Mouse (Mus musculus) myocyte (in vitro differentiated cells): ENCODE results near the gene Kif26b. TPM values are rescaled to one million over a fixed set of nuclear protein-coding genes. Genes with fewer than 3 reads are reported as not detected.

Source experiments
- H3K27me3 ChIP-seq: one replicate; pipeline ENCODE4 v1.6.1; 2011; ENCODE audit not compliant: control insufficient read depth, insufficient read depth, insufficient read length
- H3K36me3 ChIP-seq: one replicate; pipeline ENCODE4 v1.6.1; 2011; ENCODE audit not compliant: control insufficient read depth, insufficient read depth
- H3K4me2 ChIP-seq: one replicate; pipeline ENCODE4 v1.6.1; 2011; ENCODE audit warnings: low read depth, control low read depth
- H3K4me3 ChIP-seq: one replicate; pipeline ENCODE4 v1.5.1; 2011; ENCODE audit warnings: mild to moderate bottlenecking, control low read depth, moderate library complexity
- H3K79me2 ChIP-seq: one replicate; pipeline ENCODE4 v1.6.1; 2011; ENCODE audit not compliant: control insufficient read depth, insufficient read depth
- H3ac ChIP-seq: one replicate; pipeline ENCODE4 v1.6.1; 2011; ENCODE audit not compliant: control insufficient read depth, insufficient read length
- CEBPB ChIP-seq: IDR thresholded peaks from 2 replicates; pipeline ENCODE4 v1.6.1; 2011; ENCODE audit warnings: mild to moderate bottlenecking, moderate library complexity; ENCODE audit not compliant: poor library complexity, insufficient read depth, severe bottlenecking
- E2F4 ChIP-seq: IDR thresholded peaks from one replicate; pipeline ENCODE4 v1.6.1; 2011; ENCODE audit warnings: mild to moderate bottlenecking, control low read depth, moderate library complexity; ENCODE audit not compliant: insufficient read depth
- MAX ChIP-seq: IDR thresholded peaks from one replicate; pipeline ENCODE4 v1.6.1; 2011; ENCODE audit warnings: low read depth, mild to moderate bottlenecking, control low read depth
- MYOD1 ChIP-seq, 3 experiments: IDR thresholded peaks; one replicate each; pipeline ENCODE4 v1.6.1; 2011; ENCODE audit warnings: control low read depth in 2 of 3, low read depth in 2 of 3, mild to moderate bottlenecking in 2 of 3, moderate library complexity in 1 of 3; ENCODE audit not compliant: insufficient read length in 2 of 3, control insufficient read depth in 1 of 3
- MYOG ChIP-seq, 3 experiments: IDR thresholded peaks; one replicate each; pipeline ENCODE4 v1.6.1; 2011; ENCODE audit warnings: control low read depth in 2 of 3, low read depth in 2 of 3, mild to moderate bottlenecking in 2 of 3; ENCODE audit not compliant: insufficient read length in 2 of 3, control insufficient read depth in 1 of 3, insufficient read depth in 1 of 3
- POLR2A ChIP-seq: IDR thresholded peaks from one replicate; pipeline ENCODE4 v1.6.1; 2011; ENCODE audit warnings: low read depth, mild to moderate bottlenecking, control low read depth, moderate library complexity; ENCODE audit not compliant: insufficient read length
- POLR2AphosphoS2 ChIP-seq: IDR thresholded peaks from one replicate; pipeline ENCODE4 v1.6.1; 2011; ENCODE audit warnings: low read depth, control low read depth; ENCODE audit not compliant: insufficient read length
- REST ChIP-seq: IDR thresholded peaks from one replicate; pipeline ENCODE4 v1.6.1; 2011; ENCODE audit warnings: mild to moderate bottlenecking, control low read depth, moderate library complexity; ENCODE audit not compliant: insufficient read depth, insufficient read length
- SRF ChIP-seq: IDR thresholded peaks from one replicate; pipeline ENCODE4 v1.6.1; 2011; ENCODE audit warnings: low read depth; ENCODE audit not compliant: control insufficient read depth, insufficient read length
- TCF12 ChIP-seq: IDR thresholded peaks from one replicate; pipeline ENCODE4 v1.6.1; 2011; ENCODE audit warnings: mild to moderate bottlenecking, control low read depth; ENCODE audit not compliant: poor library complexity, insufficient read depth, severe bottlenecking
- TCF3 ChIP-seq: IDR thresholded peaks from one replicate; pipeline ENCODE4 v1.6.1; 2011; ENCODE audit warnings: low read depth, control low read depth; ENCODE audit not compliant: insufficient read length
- USF1 ChIP-seq: IDR thresholded peaks from one replicate; pipeline ENCODE4 v1.6.1; 2011; ENCODE audit warnings: low read depth, mild to moderate bottlenecking, control low read depth, moderate library complexity
- polyA plus RNA-seq: library from polyadenylated mRNA; unstranded; fragments of >200 nt; fragmentation: generic; extraction: Trizol; gene quantifications from one replicate; pipeline ENCODE4 v1.2.1, GENCODE M21; 2012; ENCODE audit warnings: missing spikeins

Kif26b gene
- polyA plus RNA-seq, 1 experiment = 5.9 TPM

GRCm38 (mm10) chr1:178506938-178507337 is 22.0 kb upstream of the Kif26b start:
- Histone ChIP-seq H3K4me2 (no peak overlapping the region), H3ac (no peak overlapping the region)

GRCm38 (mm10) chr1:178512323-178513031 is 16.4 kb upstream of the Kif26b start:
- no peak for TF ChIP-seq TCF3
- Histone ChIP-seq H3K79me2 (no peaks in the 10 kb centered on the region), H3K4me2 (no peak overlapping the region), H3K36me3 (no peaks in the 10 kb centered on the region), H3K27me3 (no peaks in the 10 kb centered on the region), H3K4me3 (no peak overlapping the region), H3ac (no peak overlapping the region)

More at GRCm38 (mm10) chr1:178506938-178507337, 22.0 kb upstream of the Kif26b start:
- TF ChIP-seq SRF = no peak
- no peak for TF ChIP-seq E2F4
- TF ChIP-seq MAX = no peak
- no peak for TF ChIP-seq USF1
- no peak for TF ChIP-seq MYOD1 (IDR thresholded peaks at IDR 0.05; ENCODE audit: control insufficient read depth in 1 of 3, insufficient read length in 2 of 3, low read depth in 2 of 3)
- TF ChIP-seq MYOG (IDR thresholded peaks at IDR 0.05; ENCODE audit: control insufficient read depth in 1 of 3, insufficient read depth in 1 of 3, insufficient read length in 2 of 3, low read depth in 2 of 3) = no peak
- no peak for TF ChIP-seq POLR2AphosphoS2
- TF ChIP-seq TCF3 = no peak
- TF ChIP-seq REST = no peak
- no peak for TF ChIP-seq CEBPB
- TF ChIP-seq POLR2A = no peak
- TF ChIP-seq TCF12 = no peak
- Histone ChIP-seq H3K27me3 (peaks cover 4% of the 10 kb centered on the region), H3K36me3 (no peaks in the 10 kb centered on the region), H3K79me2 (no peaks in the 10 kb centered on the region), H3K4me3 (no peak overlapping the region)

DNA sequence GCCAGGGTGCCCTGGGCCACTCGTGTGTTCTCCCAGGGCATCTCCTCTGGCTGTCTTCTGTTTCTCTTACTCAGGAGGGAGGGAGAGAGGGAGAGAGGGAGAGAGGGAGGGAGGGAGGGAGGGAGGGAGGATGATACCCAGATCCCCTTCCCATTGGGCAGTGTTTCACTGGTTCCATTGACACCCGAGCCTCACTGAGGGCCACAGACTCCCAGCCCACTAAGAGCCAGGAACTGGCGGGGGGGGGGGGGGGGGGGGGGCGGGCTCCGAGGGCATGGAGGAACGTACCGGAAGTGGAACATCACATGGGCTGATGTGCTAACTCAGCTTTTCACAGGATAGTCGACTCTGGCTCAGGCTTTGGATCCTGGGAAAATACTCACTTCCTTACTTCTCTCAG is 15.0 kb upstream of the Kif26b start:
- no peak for TF ChIP-seq E2F4
- TF ChIP-seq USF1 = no peak
- no peak for TF ChIP-seq MAX
- TF ChIP-seq MYOG (IDR thresholded peaks at IDR 0.05; ENCODE audit: control insufficient read depth in 1 of 3, insufficient read depth in 1 of 3, insufficient read length in 2 of 3, low read depth in 2 of 3) = no peak
- no peak for TF ChIP-seq TCF3
- no peak for TF ChIP-seq POLR2AphosphoS2
- no peak for TF ChIP-seq MYOD1 (IDR thresholded peaks at IDR 0.05; ENCODE audit: control insufficient read depth in 1 of 3, insufficient read length in 2 of 3, low read depth in 2 of 3)
- TF ChIP-seq TCF12 = no peak
- TF ChIP-seq REST = no peak
- TF ChIP-seq CEBPB = no peak
- TF ChIP-seq SRF = no peak
- TF ChIP-seq POLR2A = no peak
- no peaks in the 10 kb centered on the region for H3K27me3 ChIP-seq
- no peaks in the 10 kb centered on the region for H3K79me2 ChIP-seq

DNA sequence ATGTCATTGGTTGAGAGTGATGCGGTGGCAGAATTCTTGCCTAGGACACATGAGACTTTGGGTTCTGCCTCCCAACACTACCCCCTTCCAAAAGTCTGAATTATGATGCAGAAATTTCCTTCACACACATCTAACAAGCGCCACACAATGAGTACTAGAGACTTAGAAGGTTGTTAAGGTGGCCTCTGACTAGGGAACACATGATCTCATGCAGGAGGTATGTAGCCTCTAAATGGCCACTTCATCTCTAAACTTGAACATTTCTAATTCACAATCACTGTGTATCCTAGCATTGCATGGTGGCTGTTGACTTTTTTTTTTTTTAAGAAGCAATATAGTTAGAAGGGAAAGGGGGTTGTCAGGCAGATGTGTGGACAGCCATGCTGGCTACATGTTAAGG is 13.1 kb upstream of the Kif26b start:
- H3K27me3 ChIP-seq = no peaks in the 10 kb centered on the region
- no peak overlapping the region for H3K4me2 ChIP-seq
- no peaks in the 10 kb centered on the region for H3K79me2 ChIP-seq
- TF ChIP-seq MAX (no peak), E2F4 (no peak), POLR2AphosphoS2 (no peak), CEBPB (no peak), REST (no peak), POLR2A (no peak), TCF3 (no peak), SRF (no peak), TCF12 (no peak), MYOG (IDR thresholded peaks at IDR 0.05; ENCODE audit: control insufficient read depth in 1 of 3, insufficient read depth in 1 of 3, insufficient read length in 2 of 3, low read depth in 2 of 3) (no peak), MYOD1 (IDR thresholded peaks at IDR 0.05; ENCODE audit: control insufficient read depth in 1 of 3, insufficient read length in 2 of 3, low read depth in 2 of 3) (no peak), USF1 (no peak)
- H3K36me3 ChIP-seq = no peaks in the 10 kb centered on the region
- no peak overlapping the region for H3ac ChIP-seq
- no peak overlapping the region for H3K4me3 ChIP-seq

More for the DNA sequence above, 15.0 kb upstream of the Kif26b start:
- Histone ChIP-seq H3ac (no peak overlapping the region), H3K4me2 (no peak overlapping the region), H3K36me3 (no peaks in the 10 kb centered on the region), H3K4me3 (no peak overlapping the region)

GRCm38 (mm10) chr1:178522389-178522788 is 6.5 kb upstream of the Kif26b start:
- Histone ChIP-seq H3K4me2 (peak overlapping the region; percentile 62), H3K79me2 (no peaks in the 10 kb centered on the region), H3K4me3 (no peak overlapping the region), H3K36me3 (no peaks in the 10 kb centered on the region), H3ac (no peak overlapping the region), H3K27me3 (no peaks in the 10 kb centered on the region)
- no peak for TF ChIP-seq CEBPB
- TF ChIP-seq TCF12 = no peak
- TF ChIP-seq E2F4 = no peak
- no peak for TF ChIP-seq USF1
- TF ChIP-seq POLR2AphosphoS2 = no peak
- TF ChIP-seq REST = no peak
- no peak for TF ChIP-seq SRF
- no peak for TF ChIP-seq MAX
